Mouse (Mus musculus): ENCODE results near the gene Prkca. TPM values are rescaled to one million over a fixed set of nuclear protein-coding genes. Genes with fewer than 3 reads are reported as not detected.

Prkca gene
- polyA plus RNA-seq, 2 experiments: 2.5 to 3.8 TPM

DNA sequence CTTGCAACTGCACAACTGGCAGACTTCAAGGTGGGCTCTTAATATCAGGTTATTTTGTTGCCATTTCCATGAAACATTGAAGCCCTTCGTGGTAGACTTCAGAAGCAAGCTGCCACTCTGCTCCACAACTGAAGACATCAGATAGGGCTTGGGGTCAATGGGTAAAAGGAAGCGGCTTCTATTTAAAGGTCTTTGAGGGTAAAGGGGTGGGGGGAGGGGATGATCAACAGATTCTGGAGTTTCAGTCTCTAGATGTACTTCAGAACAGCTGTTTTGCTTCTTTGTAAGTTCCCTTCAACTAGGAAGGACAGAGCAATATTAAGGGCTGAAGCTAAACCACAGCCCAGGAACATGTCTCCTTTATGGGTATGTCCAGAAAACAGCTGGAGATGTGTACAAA, 31.8 kb downstream of the Prkca start:
- no peak overlapping the region for H3K4me2 ChIP-seq (ENCODE audit: low read depth)
- H3K4me3 ChIP-seq (ENCODE audit: insufficient read depth in 1 of 2, low read depth in 2 of 2, low read length in 2 of 2): no peak overlapping the region
- ATAC-seq (ENCODE audit: insufficient read depth): no peak
- peaks cover 2 to 13% of the 10 kb centered on the region in 2 experiments; a peak in 2 of 4 replicates for H3K4me1 ChIP-seq (replicated peaks; ENCODE audit: control insufficient read depth in 2 of 2, insufficient read depth in 2 of 2, low read length in 1 of 2)
- no peak for DNase-seq (ENCODE audit: low read depth in 3 of 3, low spot score in 3 of 3)
- H3K9me3 ChIP-seq (ENCODE audit: control insufficient read depth, low read length): no peaks in the 10 kb centered on the region
- no peak overlapping the region for H3K9ac ChIP-seq (replicated peaks)
- no peaks in the 10 kb centered on the region for H3K27me3 ChIP-seq (ENCODE audit: control insufficient read depth, insufficient read depth, low read length)
- no peak for TF ChIP-seq EP300 (IDR thresholded peaks at IDR 0.05; ENCODE audit: low read depth)
- no peak for TF ChIP-seq CTCF (IDR thresholded peaks at IDR 0.05; ENCODE audit: low read depth)
- H3K36me3 ChIP-seq (replicated peaks; ENCODE audit: control insufficient read depth, insufficient read depth, low read depth): no peaks in the 10 kb centered on the region
- no peak overlapping the region for H3K27ac ChIP-seq
- WGBS (ENCODE audit: insufficient replicate concordance): 17% methylated on average over 2 of the region's 2 CpGs

DNA sequence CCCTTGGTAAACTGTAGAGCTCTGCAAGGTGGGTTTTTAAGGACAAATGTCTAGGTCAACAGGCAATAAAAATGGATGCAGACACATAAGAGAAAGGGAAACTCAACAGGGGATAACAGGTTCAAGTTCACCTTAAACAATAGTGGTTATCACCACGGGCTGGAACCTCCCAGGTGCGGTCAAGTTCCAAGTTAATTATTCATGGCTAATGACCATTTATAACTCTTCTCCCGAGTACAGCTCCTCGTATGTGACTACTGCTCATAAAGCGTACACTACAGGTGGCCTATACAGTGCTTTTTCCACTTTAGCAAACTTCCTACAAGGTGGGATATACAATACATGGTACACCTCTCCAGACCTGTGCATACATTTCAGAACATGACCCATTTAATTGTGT, 33.9 kb downstream of the Prkca start:
- ATAC-seq (ENCODE audit: insufficient read depth) (no peak), DNase-seq (ENCODE audit: low read depth in 3 of 3, low spot score in 3 of 3) (no peak)
- Histone ChIP-seq H3K4me3 (ENCODE audit: insufficient read depth in 1 of 2, low read depth in 2 of 2, low read length in 2 of 2) (no peak overlapping the region), H3K36me3 (replicated peaks; ENCODE audit: control insufficient read depth, insufficient read depth, low read depth) (no peaks in the 10 kb centered on the region), H3K9ac (replicated peaks) (no peak overlapping the region), H3K9me3 (ENCODE audit: control insufficient read depth, low read length) (no peaks in the 10 kb centered on the region), H3K4me2 (ENCODE audit: low read depth) (no peak overlapping the region), H3K27me3 (ENCODE audit: control insufficient read depth, insufficient read depth, low read length) (no peaks in the 10 kb centered on the region), H3K4me1 (replicated peaks; ENCODE audit: control insufficient read depth in 2 of 2, insufficient read depth in 2 of 2, low read length in 1 of 2) (peaks cover 2 to 13% of the 10 kb centered on the region in 2 experiments; a peak in 2 of 4 replicates), H3K27ac (no peak overlapping the region)
- TF ChIP-seq EP300 (IDR thresholded peaks at IDR 0.05; ENCODE audit: low read depth): no peak
- no peak for TF ChIP-seq CTCF (IDR thresholded peaks at IDR 0.05; ENCODE audit: low read depth)
- WGBS (ENCODE audit: insufficient replicate concordance): 65% methylated on average over 5 of the region's 5 CpGs

DNA sequence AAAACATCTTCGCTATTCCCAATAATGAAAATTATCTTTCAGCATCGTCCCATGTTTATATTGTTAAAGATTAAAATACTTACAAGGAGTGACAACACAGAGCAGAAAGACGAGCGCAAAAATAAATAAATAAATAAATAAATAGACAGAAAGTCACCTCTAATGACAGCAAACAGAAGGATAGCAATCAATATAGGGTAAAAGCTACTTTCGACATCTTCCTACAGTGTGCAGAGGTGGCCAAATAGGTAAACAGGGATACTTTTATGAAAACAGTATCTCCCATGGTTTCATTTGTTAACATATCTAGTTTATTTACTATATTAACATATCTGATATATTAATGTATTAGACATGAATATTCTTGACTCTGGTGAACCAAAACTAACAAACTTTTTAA, 35.5 kb downstream of the Prkca start:
- DNase-seq (ENCODE audit: low read depth in 3 of 3, low spot score in 3 of 3): no peak
- Histone ChIP-seq H3K4me3 (ENCODE audit: insufficient read depth in 1 of 2, low read depth in 2 of 2, low read length in 2 of 2) (no peak overlapping the region), H3K27ac (no peak overlapping the region), H3K9me3 (ENCODE audit: control insufficient read depth, low read length) (no peaks in the 10 kb centered on the region), H3K4me2 (ENCODE audit: low read depth) (no peak overlapping the region), H3K9ac (replicated peaks) (no peak overlapping the region), H3K27me3 (ENCODE audit: control insufficient read depth, insufficient read depth, low read length) (no peaks in the 10 kb centered on the region), H3K4me1 (replicated peaks; ENCODE audit: control insufficient read depth in 2 of 2, insufficient read depth in 2 of 2, low read length in 1 of 2) (peaks cover 2 to 10% of the 10 kb centered on the region in 2 experiments; a peak in 2 of 4 replicates), H3K36me3 (replicated peaks; ENCODE audit: control insufficient read depth, insufficient read depth, low read depth) (no peaks in the 10 kb centered on the region)
- TF ChIP-seq EP300 (IDR thresholded peaks at IDR 0.05; ENCODE audit: low read depth) (no peak), CTCF (IDR thresholded peaks at IDR 0.05; ENCODE audit: low read depth) (no peak)
- WGBS (ENCODE audit: insufficient replicate concordance): 66% methylated on average over 5 of the region's 5 CpGs
- no peak for ATAC-seq (ENCODE audit: insufficient read depth)

DNA sequence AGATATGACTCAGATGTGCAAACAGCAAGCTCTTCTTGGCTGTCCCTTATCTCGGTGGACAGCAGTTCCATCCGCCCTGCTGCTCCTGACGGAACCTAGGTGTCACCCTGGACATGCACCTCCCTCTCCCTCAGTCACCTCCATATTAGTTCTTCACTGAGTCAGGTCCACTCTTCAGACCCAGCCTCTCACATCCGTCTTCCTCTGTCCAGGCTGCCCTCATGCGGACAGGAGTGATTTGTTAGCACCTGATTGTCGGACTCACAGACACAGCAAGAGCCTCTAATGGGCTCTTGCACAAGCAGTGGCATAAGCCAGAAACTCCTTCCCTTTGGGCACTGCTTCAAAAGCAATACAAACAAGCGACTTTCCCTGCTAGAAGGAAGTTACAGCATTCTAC, 36.5 kb downstream of the Prkca start:
- peak; percentile 35; the same call in 1 of the 2 replicates for ATAC-seq (ENCODE audit: insufficient read depth)
- no peaks in the 10 kb centered on the region for H3K9me3 ChIP-seq (ENCODE audit: control insufficient read depth, low read length)

DNA sequence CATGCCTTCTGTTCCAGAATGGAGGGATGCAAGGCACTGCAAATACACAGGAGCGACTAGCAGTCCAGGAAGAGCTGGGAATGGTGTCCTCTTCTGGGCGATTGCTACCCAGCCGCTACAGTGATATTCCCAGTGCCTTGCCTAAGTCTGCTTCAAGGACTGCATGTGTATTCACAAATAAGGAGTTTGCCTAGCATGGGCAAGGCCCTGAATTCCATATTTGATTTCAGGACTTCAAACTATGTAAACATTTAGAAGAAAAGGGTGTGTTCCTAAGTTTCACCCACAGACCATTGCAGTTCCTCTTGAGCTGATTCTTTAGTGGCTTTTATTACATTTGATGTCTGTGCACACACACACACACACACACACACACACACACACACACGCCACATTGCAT, 39.9 kb downstream of the Prkca start:
- no peaks in the 10 kb centered on the region for H3K36me3 ChIP-seq (replicated peaks; ENCODE audit: control insufficient read depth, insufficient read depth, low read depth)
- no peak overlapping the region for H3K9ac ChIP-seq (replicated peaks)
- H3K27ac ChIP-seq: no peak overlapping the region
- no peaks in the 10 kb centered on the region for H3K27me3 ChIP-seq (ENCODE audit: control insufficient read depth, insufficient read depth, low read length)
- ATAC-seq (ENCODE audit: insufficient read depth) (no peak), DNase-seq (ENCODE audit: low read depth in 3 of 3, low spot score in 3 of 3) (no peak)
- H3K4me3 ChIP-seq (ENCODE audit: insufficient read depth in 1 of 2, low read depth in 2 of 2, low read length in 2 of 2): no peak overlapping the region
- TF ChIP-seq CTCF (IDR thresholded peaks at IDR 0.05; ENCODE audit: low read depth): no peak
- no peak for TF ChIP-seq EP300 (IDR thresholded peaks at IDR 0.05; ENCODE audit: low read depth)
- no peak overlapping the region for H3K4me2 ChIP-seq (ENCODE audit: low read depth)
- no peaks in the 10 kb centered on the region for H3K9me3 ChIP-seq (ENCODE audit: control insufficient read depth, low read length)
- WGBS (ENCODE audit: insufficient replicate concordance): 64% methylated on average over 4 of the region's 4 CpGs
- H3K4me1 ChIP-seq (replicated peaks; ENCODE audit: control insufficient read depth in 2 of 2, insufficient read depth in 2 of 2, low read length in 1 of 2): peaks cover 0 to 1% of the 10 kb centered on the region in 2 experiments; a peak in 1 of 4 replicates

More for the DNA sequence above, 36.5 kb downstream of the Prkca start:
- no peak overlapping the region for H3K27ac ChIP-seq
- no peak for TF ChIP-seq CTCF (IDR thresholded peaks at IDR 0.05; ENCODE audit: low read depth)
- no peak for TF ChIP-seq EP300 (IDR thresholded peaks at IDR 0.05; ENCODE audit: low read depth)
- H3K9ac ChIP-seq (replicated peaks): no peak overlapping the region
- no peak overlapping the region for H3K4me3 ChIP-seq (ENCODE audit: insufficient read depth in 1 of 2, low read depth in 2 of 2, low read length in 2 of 2)
- H3K4me1 ChIP-seq (replicated peaks; ENCODE audit: control insufficient read depth in 2 of 2, insufficient read depth in 2 of 2, low read length in 1 of 2): peaks cover 2 to 10% of the 10 kb centered on the region in 2 experiments; a peak in 2 of 4 replicates
- no peak for DNase-seq (ENCODE audit: low read depth in 3 of 3, low spot score in 3 of 3)
- no peaks in the 10 kb centered on the region for H3K36me3 ChIP-seq (replicated peaks; ENCODE audit: control insufficient read depth, insufficient read depth, low read depth)
- no peak overlapping the region for H3K4me2 ChIP-seq (ENCODE audit: low read depth)
- 59% methylated on average over 7 of the region's 7 CpGs for WGBS (ENCODE audit: insufficient replicate concordance)
- no peaks in the 10 kb centered on the region for H3K27me3 ChIP-seq (ENCODE audit: control insufficient read depth, insufficient read depth, low read length)
